Mouse (Mus musculus) ES-Bruce4 (cell line): ENCODE measurements around the gene Tbxa2r. TPM values are rescaled to one million over a fixed set of nuclear protein-coding genes. Genes with fewer than 3 reads are reported as not detected.

Experiments used
- H3K27ac ChIP-seq: 2 replicates; pipeline ENCODE4 v1.5.1; 2012; ENCODE audit warnings: low read length, inconsistent platforms; ENCODE audit not compliant: insufficient read depth
- H3K27me3 ChIP-seq: 2 replicates; pipeline ENCODE4 v1.6.1; 2012; ENCODE audit warnings: mild to moderate bottlenecking, low read length, inconsistent platforms; ENCODE audit not compliant: control insufficient read depth, poor library complexity, insufficient read depth, severe bottlenecking
- H3K36me3 ChIP-seq: 2 replicates; pipeline ENCODE4 v1.6.1; 2012; ENCODE audit warnings: inconsistent platforms, mild to moderate bottlenecking, low read length, moderate library complexity; ENCODE audit not compliant: control insufficient read depth, poor library complexity, insufficient read depth, severe bottlenecking
- H3K4me1 ChIP-seq: one replicate; pipeline ENCODE4 v1.8.1; 2011; ENCODE audit warnings: low read length; ENCODE audit not compliant: control insufficient read depth, insufficient read depth
- H3K4me3 ChIP-seq: 2 replicates; pipeline ENCODE4 v1.5.1; 2011; ENCODE audit warnings: low read depth, mild to moderate bottlenecking, low read length
- H3K9ac ChIP-seq: 2 replicates; pipeline ENCODE4 v1.6.1; 2012; ENCODE audit warnings: low read depth, mild to moderate bottlenecking, inconsistent platforms; ENCODE audit not compliant: poor library complexity, severe bottlenecking
- H3K9me3 ChIP-seq: replicated peaks from 2 replicates; pipeline ENCODE4 v1.6.1; 2012; ENCODE audit warnings: mild to moderate bottlenecking, low read length, inconsistent platforms; ENCODE audit not compliant: control insufficient read depth, poor library complexity, insufficient read depth, severe bottlenecking
- CTCF ChIP-seq: IDR thresholded peaks from one replicate; pipeline ENCODE4 v1.8.1; 2011; ENCODE audit warnings: low read depth, low read length
- EP300 ChIP-seq: IDR thresholded peaks from 2 replicates; pipeline ENCODE4 v1.6.1; 2011; ENCODE audit warnings: low read depth, low read length; ENCODE audit not compliant: insufficient read depth
- POLR2A ChIP-seq: IDR thresholded peaks from one replicate; pipeline ENCODE4 v1.8.1; 2011; ENCODE audit warnings: low read length; ENCODE audit not compliant: insufficient read depth
- polyA plus RNA-seq: library from polyadenylated mRNA; stranded (reverse); fragments of >200 nt; gene quantifications from 2 replicates; pipeline ENCODE4 v1.2.4, GENCODE M21; 2011; ENCODE audit warnings: low read depth; ENCODE audit not compliant: missing spikeins, insufficient read depth, insufficient read length

The Tbxa2r gene
- polyA plus RNA-seq, 1 experiment, result 0.57 TPM

- Histone ChIP-seq H3K4me3 (no peak overlapping the region), H3K4me1 (peaks cover 13% of the 10 kb centered on the region), H3K9me3 (no peaks in the 10 kb centered on the region), H3K27ac (no peak overlapping the region), H3K9ac (no peak overlapping the region), H3K27me3 (no peaks in the 10 kb centered on the region), H3K36me3 (no peaks in the 10 kb centered on the region)
- TF ChIP-seq EP300 (no peak), CTCF (no peak), POLR2A (no peak)
These were observed 32.2 kb downstream of the Tbxa2r start for GRCm38 (mm10) chr10:81360721-81361120.

GRCm38 (mm10) chr10:81362336-81362949 lies 33.9 kb downstream of the Tbxa2r start:
- H3K4me1 ChIP-seq, result peaks cover 13% of the 10 kb centered on the region
- no peak overlapping the region for H3K27ac ChIP-seq
- H3K9ac ChIP-seq, result no peak overlapping the region
- no peaks in the 10 kb centered on the region for H3K9me3 ChIP-seq
- peaks cover 4% of the 10 kb centered on the region; the same call in 1 of the 2 replicates for H3K36me3 ChIP-seq
- H3K4me3 ChIP-seq, result no peak overlapping the region
- H3K27me3 ChIP-seq, result no peaks in the 10 kb centered on the region
- TF ChIP-seq POLR2A (no peak), EP300 (no peak), CTCF (no peak)

GRCm38 (mm10) chr10:81363436-81364346 lies 35.2 kb downstream of the Tbxa2r start:
- Histone ChIP-seq H3K27ac (no peak overlapping the region), H3K9me3 (no peaks in the 10 kb centered on the region), H3K36me3 (peaks cover 4% of the 10 kb centered on the region), H3K27me3 (no peaks in the 10 kb centered on the region), H3K4me1 (peaks cover 13% of the 10 kb centered on the region), H3K9ac (no peak overlapping the region), H3K4me3 (no peak overlapping the region)
- no peak for TF ChIP-seq POLR2A
- TF ChIP-seq EP300, result no peak
- TF ChIP-seq CTCF, result no peak

GRCm38 (mm10) chr10:81364666-81365065 lies 36.1 kb downstream of the Tbxa2r start:
- TF ChIP-seq CTCF (no peak), EP300 (no peak), POLR2A (no peak)
- Histone ChIP-seq H3K36me3 (peaks cover 10% of the 10 kb centered on the region), H3K27ac (no peak overlapping the region)

GRCm38 (mm10) chr10:81365073-81365472 lies 36.5 kb downstream of the Tbxa2r start:
- no peak overlapping the region for H3K9ac ChIP-seq
- no peak overlapping the region for H3K27ac ChIP-seq
- no peak overlapping the region for H3K4me3 ChIP-seq

More at GRCm38 (mm10) chr10:81364666-81365065, 36.1 kb downstream of the Tbxa2r start:
- Histone ChIP-seq H3K9ac (no peak overlapping the region), H3K9me3 (no peaks in the 10 kb centered on the region), H3K4me3 (no peak overlapping the region), H3K27me3 (no peaks in the 10 kb centered on the region), H3K4me1 (peaks cover 13% of the 10 kb centered on the region)

More at GRCm38 (mm10) chr10:81365073-81365472, 36.5 kb downstream of the Tbxa2r start:
- Histone ChIP-seq H3K27me3 (no peaks in the 10 kb centered on the region), H3K4me1 (peaks cover 13% of the 10 kb centered on the region), H3K36me3 (peaks cover 14% of the 10 kb centered on the region), H3K9me3 (no peaks in the 10 kb centered on the region)
- no peak for TF ChIP-seq POLR2A
- TF ChIP-seq EP300, result no peak
- no peak for TF ChIP-seq CTCF
